Mouse (Mus musculus): ENCODE results near the gene Olfr1338.
"Not testable (repeated sequence)": the region's sequence is repeated elsewhere in the genome, so short reads cannot be mapped to it uniquely, and the experiment has no call there.

Gene Olfr1338

GRCm38 (mm10) chr4:118758637-118759036 lies at the start of gene Olfr1338:
Gene Olfr1338 (minus strand): TSS chr4:118758737.
- no peak for DNase-seq

- DNase-seq, result not testable (repeated sequence)
Observed at GRCm38 (mm10) chr4:118792796-118793195, 34.3 kb upstream of the Olfr1338 start.

GRCm38 (mm10) chr4:118782486-118782885 lies 23.9 kb upstream of the Olfr1338 start, which contains the start of gene Olfr1337:
Gene Olfr1337 (minus strand): TSS chr4:118782586.
- no peak for DNase-seq

- no peak for DNase-seq
Observed at GRCm38 (mm10) chr4:118741881-118742280, 16.7 kb downstream of the Olfr1338 start.

GRCm38 (mm10) chr4:118740988-118741698 lies 17.4 kb downstream of the Olfr1338 start:
- no peak for DNase-seq

GRCm38 (mm10) chr4:118739574-118739973 lies 19.0 kb downstream of the Olfr1338 start:
- DNase-seq, result no peak

- no peak for DNase-seq
Observed at GRCm38 (mm10) chr4:118731875-118732274, 26.7 kb downstream of the Olfr1338 start, which contains the start of gene Olfr1339. Gene Olfr1339 (plus strand): TSS chr4:118732175.

GRCm38 (mm10) chr4:118721742-118722483 lies 36.6 kb downstream of the Olfr1338 start:
- peak; percentile 2 for DNase-seq

GRCm38 (mm10) chr4:118719838-118720237 lies 38.7 kb downstream of the Olfr1338 start, which contains the start of gene Olfr1340:
Gene Olfr1340 (plus strand): TSS chr4:118720138.
- no peak for DNase-seq

- DNase-seq, result no peak
Observed at GRCm38 (mm10) chr4:118711656-118712055, 46.9 kb downstream of the Olfr1338 start.

- no peak for DNase-seq
Observed at GRCm38 (mm10) chr4:118708086-118708485, 50.5 kb downstream of the Olfr1338 start.

GRCm38 (mm10) chr4:118703223-118703622 lies 55.3 kb downstream of the Olfr1338 start, which contains the start of gene Olfr1341:
Gene Olfr1341 (plus strand): TSS chr4:118703523.
- DNase-seq, result no peak
